Mouse (Mus musculus) retina, postnatal 1 day (tissue): Measurements from ENCODE around the gene Phf5a.

Experiments used
- DNase-seq: peaks from one replicate; pipeline ENCODE4 v3.0.0-alpha.2; 2012

Gene Phf5a

DNA sequence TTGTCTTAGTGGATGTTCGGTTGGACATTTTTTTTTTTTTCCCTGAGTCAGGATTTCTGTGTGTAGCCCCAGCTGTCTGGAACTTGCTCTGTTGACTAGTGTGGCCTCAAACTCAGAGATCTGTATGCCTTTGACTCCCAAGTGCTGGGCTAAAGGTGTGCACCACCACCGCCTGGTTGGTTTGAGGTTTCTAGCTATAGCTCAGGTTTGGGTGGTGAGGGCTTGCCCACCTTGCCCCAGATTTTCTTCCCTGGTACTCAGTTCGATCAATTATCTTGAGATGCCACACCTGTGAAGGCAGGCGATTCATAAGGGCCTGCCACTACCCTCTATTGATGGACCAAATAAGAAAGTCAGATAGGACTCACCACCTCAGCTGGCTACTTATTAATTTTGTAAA lies 24.6 kb downstream of the Phf5a start:
- DNase-seq: no peak

DNA sequence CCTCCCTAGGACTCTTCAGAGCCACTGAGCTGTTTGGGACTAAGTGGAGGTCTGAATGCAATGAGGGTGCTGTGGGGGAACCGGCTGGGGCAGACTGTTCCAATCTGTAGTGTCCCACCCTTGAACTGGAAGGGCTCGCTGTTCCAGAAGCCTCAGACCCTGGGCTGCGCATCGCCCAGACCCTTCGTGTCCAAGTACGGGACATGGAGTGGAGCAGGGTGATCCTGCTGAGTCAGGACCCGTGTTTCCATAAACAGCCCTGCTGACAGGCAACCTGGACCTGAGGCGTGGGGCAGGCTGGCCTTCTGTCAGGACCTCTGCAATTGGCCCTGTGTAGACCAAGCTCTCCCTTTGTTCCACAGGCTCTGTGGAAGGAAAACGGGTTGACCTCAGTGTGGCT lies 25.0 kb downstream of the Phf5a start:
- no peak for DNase-seq

DNA sequence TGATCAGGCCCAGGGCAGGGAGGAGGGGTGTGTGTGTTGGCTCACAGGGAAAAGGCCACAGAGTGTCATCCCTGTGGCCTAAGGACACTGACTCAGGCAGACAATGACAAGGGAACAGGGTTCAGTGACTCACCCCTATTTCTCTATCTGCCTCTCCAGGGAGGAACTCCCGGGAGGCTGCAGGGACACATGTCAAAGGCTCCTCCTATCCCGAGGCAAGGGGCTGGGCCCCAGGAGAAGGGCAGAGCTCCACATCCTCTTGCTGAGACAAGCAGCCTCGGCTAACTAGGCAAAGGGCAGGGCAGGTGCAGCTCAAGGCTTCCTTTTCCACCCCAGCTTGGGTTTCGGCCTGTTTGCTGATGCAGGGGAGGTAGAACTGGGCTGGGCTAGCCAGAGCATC lies 26.0 kb downstream of the Phf5a start:
- DNase-seq: no peak

DNA sequence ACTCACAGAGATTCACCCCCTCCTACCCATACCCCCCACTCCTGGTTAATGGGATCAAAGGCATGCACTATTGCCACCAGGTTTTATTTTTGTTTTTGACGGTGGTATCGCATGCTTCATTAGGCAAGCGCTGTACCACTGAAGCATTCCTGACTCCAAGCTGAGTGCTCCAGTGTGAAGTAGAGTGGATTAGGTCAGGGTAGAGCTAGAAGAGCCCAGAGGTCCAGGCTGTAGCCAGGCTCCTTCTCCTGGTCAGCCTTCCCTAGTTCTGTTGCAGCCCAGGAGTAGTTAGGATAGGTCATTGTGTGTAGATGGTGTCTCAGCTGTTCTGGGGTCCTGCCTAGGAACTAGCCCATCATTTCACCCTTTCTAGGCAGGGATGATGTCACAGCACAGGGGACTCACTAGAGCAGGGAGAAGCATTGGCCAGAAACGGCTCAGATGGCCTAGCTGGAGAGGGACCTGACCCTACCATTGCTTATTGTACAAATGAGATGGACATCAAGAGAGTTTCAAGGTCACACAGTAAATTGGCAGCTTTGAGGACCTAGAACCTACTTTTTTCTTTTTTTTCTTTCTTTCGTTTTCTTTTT lies 26.6 kb downstream of the Phf5a start:
- no peak for DNase-seq

DNA sequence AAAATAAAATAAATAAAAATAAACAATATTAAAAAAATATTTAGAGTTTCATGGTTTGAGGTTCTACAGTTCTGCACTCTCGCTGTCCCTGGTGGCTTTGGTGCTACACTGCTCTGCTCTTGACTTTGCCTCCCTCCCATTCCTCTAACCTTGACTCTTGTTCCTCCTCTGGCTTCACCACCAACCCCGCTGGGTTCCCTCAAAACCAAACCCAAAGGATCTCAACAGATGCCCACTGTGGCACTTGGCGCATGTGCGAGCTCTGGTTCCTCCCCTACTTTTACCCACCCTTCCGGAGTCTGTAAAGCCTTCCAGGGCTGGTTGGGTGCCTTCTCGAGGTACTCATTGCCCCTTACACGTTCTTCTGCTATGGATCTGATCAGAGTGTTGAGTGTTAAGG lies 29.4 kb downstream of the Phf5a start:
- no peak for DNase-seq

DNA sequence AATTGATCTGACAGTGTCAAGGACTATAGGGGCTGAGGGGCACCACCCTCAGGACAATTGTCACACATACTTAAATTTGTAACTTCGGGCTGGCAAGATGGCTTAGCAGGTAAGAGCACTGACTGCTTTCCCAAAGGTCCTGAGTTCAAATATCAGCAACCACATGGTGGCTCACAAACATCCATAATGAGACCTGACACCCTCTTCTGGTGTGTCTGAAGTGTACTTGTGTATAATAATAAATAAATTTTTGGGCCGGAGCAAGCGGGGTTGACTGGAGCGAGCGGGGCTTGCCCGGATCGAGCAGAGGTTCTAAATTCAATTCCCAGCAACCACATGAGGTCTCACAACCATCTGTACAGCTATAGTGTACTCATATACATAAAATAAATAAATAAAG lies 31.4 kb downstream of the Phf5a start:
- no peak for DNase-seq

- peak; percentile 37 for DNase-seq
These were observed 32.1 kb downstream of the Phf5a start for GRCm38 (mm10) chr15:81839634-81840033.

GRCm38 (mm10) chr15:81838554-81839235 lies 33.0 kb downstream of the Phf5a start:
- no peak for DNase-seq

- DNase-seq: no peak
These were observed 34.5 kb downstream of the Phf5a start for GRCm38 (mm10) chr15:81836966-81837920.

- DNase-seq: peak; percentile 83
These were observed 35.4 kb downstream of the Phf5a start for GRCm38 (mm10) chr15:81836124-81836821.

DNA sequence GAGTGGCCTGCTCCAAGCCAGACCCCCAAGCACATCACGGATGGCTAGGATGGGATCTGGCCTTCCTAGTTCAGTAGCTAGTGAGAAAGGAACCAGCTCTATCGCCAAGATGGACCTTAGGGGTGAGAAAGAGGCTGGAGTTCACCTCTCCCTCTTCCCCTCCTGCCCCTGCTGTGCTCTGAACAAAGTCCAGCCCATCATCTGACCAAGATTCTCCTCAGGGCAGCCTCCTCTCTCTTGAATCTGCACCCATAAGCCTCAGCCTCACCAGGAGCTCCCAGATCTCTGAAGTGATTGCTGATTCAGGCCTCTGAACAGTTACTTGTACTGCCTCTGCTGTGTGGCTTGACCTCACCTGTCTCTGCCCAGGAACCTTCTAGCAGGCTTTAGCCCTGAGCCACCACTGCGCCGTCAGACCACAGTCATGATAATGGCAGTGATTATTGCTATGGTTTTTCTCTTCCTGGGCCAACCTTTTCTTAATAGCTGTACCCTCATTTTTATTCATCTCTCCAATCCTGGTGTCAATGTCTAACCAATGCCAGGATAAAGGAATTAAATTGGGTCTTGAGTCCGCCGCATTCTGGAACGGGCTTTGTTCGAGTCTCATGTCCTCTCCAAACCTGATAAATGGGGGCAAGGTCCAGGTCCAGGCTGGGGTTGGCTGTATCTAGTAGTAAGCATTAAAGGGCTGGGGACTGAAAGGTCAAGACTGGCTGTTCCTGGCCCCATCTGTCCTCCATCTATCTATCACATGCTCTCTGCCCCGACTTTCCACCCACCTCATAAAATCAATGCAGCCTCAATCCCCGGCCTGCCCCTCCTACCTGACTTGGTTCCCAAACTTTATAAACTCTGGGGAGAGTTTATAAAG lies 36.5 kb downstream of the Phf5a start:
- no peak for DNase-seq

DNA sequence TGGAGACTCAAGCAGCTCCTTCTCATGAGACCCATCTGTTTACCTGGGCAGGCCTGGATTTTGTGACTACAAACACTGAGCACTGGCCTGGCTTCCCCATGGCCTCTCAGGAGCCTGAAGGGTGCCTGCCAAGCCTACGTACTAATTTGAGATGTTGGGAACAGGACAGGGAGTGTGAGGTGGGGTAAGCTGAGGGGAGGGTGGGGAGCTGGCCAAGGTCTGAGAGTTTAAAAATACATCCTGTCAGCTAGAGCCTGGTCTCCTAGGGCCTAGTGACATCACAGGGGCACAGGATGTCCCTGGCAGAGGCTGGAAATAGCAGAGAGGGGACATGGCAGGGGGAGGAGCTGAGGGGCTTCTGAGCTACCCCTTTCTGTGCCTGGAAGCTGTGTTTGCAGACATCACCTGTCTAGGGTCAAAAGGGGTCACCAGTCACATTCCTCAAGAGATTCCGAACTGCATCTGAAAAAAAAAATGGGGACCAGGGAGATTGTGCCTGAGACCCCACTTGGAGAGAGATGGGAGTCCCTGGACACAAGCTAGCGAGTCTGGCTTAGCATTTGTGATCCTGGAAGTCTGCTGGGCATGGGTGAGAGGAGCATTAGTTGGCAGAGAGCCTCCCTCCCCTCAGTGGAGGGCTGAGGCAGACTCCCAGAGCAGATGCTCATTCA lies 37.4 kb downstream of the Phf5a start:
- DNase-seq: no peak

DNA sequence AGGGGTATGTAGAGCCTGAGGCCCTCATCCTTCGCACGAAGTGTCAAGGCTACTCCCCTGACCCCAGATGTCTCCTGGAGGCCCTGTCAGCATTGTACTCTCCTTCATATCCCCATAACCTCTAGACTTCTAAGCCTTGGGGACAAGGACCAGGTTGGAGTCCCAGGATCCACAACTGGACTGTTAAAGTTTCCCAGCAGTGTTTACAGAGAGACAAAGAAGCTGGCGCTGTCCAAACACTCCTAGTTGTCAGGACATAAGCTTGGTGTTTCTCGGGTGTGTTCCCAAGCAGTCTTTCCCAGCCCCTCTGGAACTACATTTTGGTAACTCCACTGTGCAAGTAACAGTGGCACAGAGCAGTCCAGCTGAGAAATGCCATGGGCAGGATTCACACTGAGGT lies 38.2 kb downstream of the Phf5a start:
- no peak for DNase-seq

DNA sequence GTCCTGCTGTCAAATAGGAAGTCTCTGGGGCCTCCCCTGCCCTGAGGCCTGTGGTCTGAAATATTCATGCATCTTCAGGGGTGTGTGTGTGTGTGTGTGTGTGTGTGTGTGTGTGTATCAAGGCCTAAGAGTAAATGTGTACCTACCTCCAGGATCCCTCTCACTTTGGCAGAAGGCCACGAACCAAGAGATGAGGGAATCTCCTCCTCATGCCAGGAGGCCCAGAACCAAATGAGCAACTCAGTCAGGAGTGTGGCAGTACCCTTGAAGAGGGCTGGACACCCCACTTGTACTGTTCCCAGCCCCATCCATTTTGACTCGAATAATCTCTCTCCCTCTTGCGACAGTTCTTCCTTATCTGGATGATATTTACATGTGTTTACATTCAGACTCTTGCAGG lies 39.5 kb downstream of the Phf5a start:
- DNase-seq: no peak

DNA sequence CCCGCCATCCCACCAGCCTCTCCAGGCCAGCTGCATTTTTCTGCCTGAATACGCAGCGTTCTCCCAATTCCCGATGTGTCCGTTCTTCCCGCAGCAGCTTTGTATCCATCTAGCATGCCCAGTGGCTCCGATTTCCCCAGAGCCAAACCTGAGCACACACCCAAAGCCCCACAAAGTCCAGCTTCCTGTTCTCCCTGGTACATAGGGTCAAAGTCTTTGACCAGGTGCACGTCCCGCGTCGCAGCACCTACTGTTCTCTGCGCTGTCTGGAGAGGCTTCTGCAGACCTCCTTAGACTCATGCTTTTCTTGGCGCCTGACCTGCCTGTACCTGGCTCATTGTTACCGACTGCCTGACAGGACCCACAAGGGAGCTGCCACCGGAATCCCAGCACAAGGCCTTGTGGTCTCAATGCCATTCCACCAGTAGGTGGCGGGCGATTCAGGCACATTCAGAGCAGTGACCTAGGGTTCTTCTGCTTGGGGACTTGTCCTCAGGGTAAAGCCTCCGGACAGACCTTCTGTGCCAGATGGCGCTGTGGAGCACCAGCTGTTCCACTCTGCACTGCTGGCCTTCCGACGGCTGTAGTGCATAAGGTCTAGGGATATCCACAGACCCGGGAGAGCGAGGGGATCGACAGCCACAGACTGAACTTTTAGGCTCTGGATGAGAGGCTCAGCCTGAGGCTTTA lies 40.4 kb downstream of the Phf5a start:
- peak; percentile 97 for DNase-seq

DNA sequence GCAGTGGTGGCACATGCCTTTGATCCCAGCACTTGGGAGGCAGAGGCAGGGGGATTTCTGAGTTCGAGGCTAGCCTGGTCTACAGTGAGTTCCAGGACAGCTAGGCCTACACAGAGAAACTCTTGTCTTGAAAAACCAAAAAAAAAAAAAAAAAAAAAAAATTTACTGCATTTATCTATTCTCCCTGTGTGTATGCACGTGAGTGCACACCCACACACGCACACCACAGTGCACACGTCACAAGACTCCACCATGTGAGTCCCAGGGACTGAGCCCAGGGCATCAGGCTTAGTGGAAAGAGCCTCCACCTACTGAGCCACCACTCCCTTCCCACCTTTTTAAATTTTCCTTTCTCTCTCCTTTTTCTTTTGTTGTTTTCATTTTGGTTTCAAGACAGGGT lies 41.2 kb downstream of the Phf5a start:
- DNase-seq: no peak

DNA sequence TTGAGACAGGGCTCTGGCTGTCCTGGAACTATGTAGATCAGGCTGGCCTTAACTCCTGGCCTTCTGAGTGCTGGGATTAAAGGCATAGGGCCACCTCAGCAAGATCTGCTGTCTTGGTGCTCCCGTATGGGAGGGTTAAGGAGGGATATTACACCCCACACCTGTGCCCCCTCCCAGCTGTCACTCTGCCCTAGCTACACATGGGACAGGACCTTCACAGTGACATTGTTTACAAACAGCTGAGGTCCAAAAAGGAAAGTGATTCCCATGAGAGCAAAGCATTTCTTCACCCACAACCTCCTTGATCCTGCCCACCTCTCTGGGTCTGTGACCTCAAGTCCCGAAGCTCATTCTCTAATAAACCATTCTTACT lies 42.5 kb downstream of the Phf5a start:
- DNase-seq: no peak

DNA sequence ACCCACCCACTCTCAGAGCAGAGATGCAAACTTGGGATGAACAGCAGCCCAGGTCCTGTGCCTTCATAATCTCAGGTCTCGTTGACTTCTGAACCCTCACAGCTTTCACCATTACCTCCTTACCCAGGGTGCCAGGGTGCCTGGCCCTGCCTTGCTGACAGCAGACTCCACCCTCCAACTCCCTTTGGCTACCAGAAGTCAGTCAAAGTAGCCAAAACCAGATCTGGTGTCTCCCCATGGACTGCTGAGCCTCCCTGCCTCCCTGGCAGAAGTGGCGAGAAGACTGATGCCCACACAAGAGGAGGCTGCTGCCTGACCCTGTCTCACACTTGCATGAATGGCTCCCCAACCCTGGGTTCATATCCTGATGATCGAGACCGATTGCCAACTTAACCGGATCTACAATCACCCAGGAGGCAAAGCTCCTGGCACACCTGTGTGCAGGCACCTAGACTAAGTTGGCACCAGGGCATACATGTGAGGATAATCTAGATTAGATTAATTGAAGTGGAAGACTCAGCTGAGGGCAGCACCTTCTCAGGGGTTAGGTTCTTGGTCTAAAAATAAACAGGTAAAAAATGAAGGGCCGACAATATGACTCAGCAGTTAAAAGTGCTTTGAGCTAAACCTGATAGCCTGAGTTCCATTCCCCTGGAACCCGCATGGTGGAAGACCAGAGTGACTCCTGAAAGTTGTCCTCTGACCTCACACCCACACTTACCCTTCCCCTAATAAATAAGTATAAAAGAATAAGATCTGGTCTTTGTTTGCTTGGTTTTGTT lies 43.1 kb downstream of the Phf5a start:
- no peak for DNase-seq

DNA sequence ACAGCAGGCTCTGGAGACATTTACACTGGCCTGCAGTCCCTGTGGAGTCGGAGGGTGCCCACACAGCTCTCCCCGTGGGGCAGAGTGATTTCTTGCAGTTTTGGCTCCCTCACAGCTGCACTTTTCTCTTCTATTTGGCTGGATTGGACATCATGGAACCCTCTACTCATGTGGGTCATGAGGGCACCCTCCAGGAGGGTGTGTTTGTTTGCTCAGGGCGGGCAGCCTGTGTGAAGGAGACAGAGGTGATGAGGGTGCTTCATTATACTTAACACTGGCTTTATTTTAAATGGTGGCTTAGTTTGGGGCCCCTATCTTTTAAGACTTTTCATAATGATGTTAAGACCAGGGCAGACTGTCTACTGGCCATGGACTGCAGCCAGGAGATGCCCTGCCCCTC lies 46.9 kb downstream of the Phf5a start:
- DNase-seq: no peak

- no peak for DNase-seq
These were observed 49.1 kb downstream of the Phf5a start for GRCm38 (mm10) chr15:81822631-81823030.
